Mouse (Mus musculus): Measurements from ENCODE around the gene Uroc1. TPM values are rescaled to one million over a fixed set of nuclear protein-coding genes. Genes with fewer than 3 reads are reported as not detected.

Gene Uroc1
- total and polyA plus RNA-seq, 3 experiments, result not detected

DNA sequence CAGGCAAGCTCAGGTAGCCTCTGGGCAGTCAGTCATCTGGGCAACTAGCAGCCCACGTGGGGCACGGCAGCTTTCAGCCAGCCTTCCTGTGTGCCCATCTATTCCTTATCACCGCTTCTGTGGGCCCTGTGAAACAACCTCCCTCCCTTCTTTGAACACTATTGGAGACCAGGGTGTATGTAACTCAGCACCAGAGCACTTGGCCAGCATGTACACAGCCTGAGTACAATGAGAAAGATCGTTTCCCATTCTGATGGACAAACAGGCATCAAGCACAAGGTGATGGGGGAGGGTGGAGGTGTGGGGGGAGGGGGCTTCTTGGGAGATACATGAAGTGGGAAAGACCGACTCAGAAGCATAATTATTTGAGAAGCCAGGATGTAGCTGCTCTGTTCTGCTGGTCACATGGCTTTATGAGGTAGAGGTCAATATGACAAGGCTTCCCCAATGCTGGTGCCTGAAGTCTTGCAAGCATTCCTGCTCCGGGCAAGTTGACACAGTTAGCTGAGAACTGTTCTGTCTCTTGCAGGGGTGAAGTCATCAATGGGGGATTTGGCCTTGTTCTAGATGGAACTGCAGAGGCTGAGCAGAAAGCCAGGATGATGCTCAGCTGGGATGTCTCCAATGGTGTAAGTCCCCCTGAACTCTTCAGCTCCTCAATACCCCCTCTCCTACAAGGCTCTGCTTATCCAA, 28.0 kb downstream of the Uroc1 start:
- no peak for DNase-seq (ENCODE audit: extremely low read depth)
- in situ Hi-C loops (cut with MboI; ENCODE audit: low pct_ligation_motif_present, low pct_unique_long_range_greater_than_20kb, low sequenced_read_pairs), result no loop called here
- Histone ChIP-seq H3K27ac (ENCODE audit: insufficient read depth, low read depth) (no peak overlapping the region), H3K27me3 (replicated peaks) (peaks cover 41% of the 10 kb centered on the region), H3K79me2 (replicated peaks; ENCODE audit: control insufficient read depth, extremely low read depth, insufficient read depth, poor library complexity, severe bottlenecking) (no peaks in the 10 kb centered on the region), H3K4me1 (ENCODE audit: control insufficient read depth in 1 of 2, insufficient read depth in 2 of 2) (peaks cover 0 to 4% of the 10 kb centered on the region in 2 experiments; a peak in 1 of 4 replicates), H3K9ac (ENCODE audit: insufficient read depth, low read depth) (no peak overlapping the region), H3K36me3 (replicated peaks in 1 of 2; ENCODE audit: control insufficient read depth in 1 of 2, insufficient read depth in 1 of 2, low read length in 1 of 2) (no peaks in the 10 kb centered on the region), H3K4me3 (replicated peaks in 1 of 3; ENCODE audit: low read depth in 2 of 3, low read length in 2 of 3, poor library complexity in 1 of 3) (no peak overlapping the region), H3K9me3 (replicated peaks; ENCODE audit: low read length) (no peaks in the 10 kb centered on the region), H3K4me2 (ENCODE audit: insufficient read depth, low read depth, poor library complexity, severe bottlenecking) (no peak overlapping the region)
- no peak for TF ChIP-seq KAT2A (IDR thresholded peaks at IDR 0.05; ENCODE audit: insufficient replicate concordance, low read length)
- TF ChIP-seq NRF1 (IDR thresholded peaks at IDR 0.05; ENCODE audit: low read depth, low read length), result no peak
- no peak for TF ChIP-seq NELFE (IDR thresholded peaks at IDR 0.05; ENCODE audit: low read depth, low read length)
- TF ChIP-seq HCFC1 (IDR thresholded peaks at IDR 0.05; ENCODE audit: low read depth, low read length), result no peak
- no peak for TF ChIP-seq GABPA (IDR thresholded peaks at IDR 0.05; ENCODE audit: insufficient replicate concordance, low read depth, low read length)
- TF ChIP-seq SMC3 (IDR thresholded peaks at IDR 0.05; ENCODE audit: low read depth, low read length), result no peak
- TF ChIP-seq ZMIZ1 (IDR thresholded peaks at IDR 0.05; ENCODE audit: low read depth, low read length), result no peak
- dilution Hi-C loops (cut with MboI; ENCODE audit: extremely low pct_ligation_motif_present, extremely low pct_unique_long_range_greater_than_20kb, low sequenced_read_pairs), result no loop called here

DNA sequence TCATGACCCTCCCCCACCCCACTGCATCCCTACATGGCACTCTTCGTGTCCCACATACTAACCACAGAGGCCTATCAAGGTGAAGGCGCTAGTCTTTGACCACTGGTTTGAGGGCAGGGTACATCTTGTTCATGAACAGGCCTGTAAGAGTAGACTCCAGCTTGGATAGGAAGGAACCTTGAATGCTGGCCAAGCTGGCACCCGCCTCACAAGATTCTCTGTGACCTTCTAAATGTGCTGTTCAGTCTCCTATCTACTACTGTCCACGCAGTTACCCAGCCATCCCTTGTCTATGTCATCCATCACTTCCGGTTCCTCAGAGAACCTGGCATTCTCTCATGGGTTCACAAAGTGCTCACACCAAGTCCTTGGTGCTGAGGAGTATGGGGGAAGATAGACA, 30.2 kb downstream of the Uroc1 start:
- TF ChIP-seq MEF2A (IDR thresholded peaks at IDR 0.05; ENCODE audit: borderline replicate concordance, low read depth, low read length), result no peak
- no peak for TF ChIP-seq BHLHE40 (IDR thresholded peaks at IDR 0.05; ENCODE audit: low read depth, low read length)
- no peak for TF ChIP-seq USF1 (IDR thresholded peaks at IDR 0.05; ENCODE audit: low read depth, low read length)
- TF ChIP-seq SIN3A (IDR thresholded peaks at IDR 0.05; ENCODE audit: low read length), result no peak
- no peak for TF ChIP-seq E2F4 (IDR thresholded peaks at IDR 0.05; ENCODE audit: insufficient replicate concordance, low read depth, low read length)
- no peak for TF ChIP-seq ZMIZ1 (IDR thresholded peaks at IDR 0.05; ENCODE audit: low read depth, low read length)
- TF ChIP-seq RCOR1 (conservative IDR thresholded peaks at IDR 0.05; ENCODE audit: low read depth, low read length), result no peak
- no peak for TF ChIP-seq ZC3H11A (IDR thresholded peaks at IDR 0.05; ENCODE audit: low read depth, low read length)
- TF ChIP-seq USF2 (conservative IDR thresholded peaks at IDR 0.05; ENCODE audit: low read depth, low read length), result no peak
- TF ChIP-seq CHD1 (IDR thresholded peaks at IDR 0.05; ENCODE audit: low read depth, low read length), result no peak
- no peak for TF ChIP-seq JUND (conservative IDR thresholded peaks at IDR 0.05; ENCODE audit: low read depth, low read length)
- TF ChIP-seq EP300 (IDR thresholded peaks at IDR 0.05; ENCODE audit: low read length), result no peak
- no peak for TF ChIP-seq ZNF384 (IDR thresholded peaks at IDR 0.05; ENCODE audit: low read depth, low read length)
- TF ChIP-seq MAZ (IDR thresholded peaks at IDR 0.05; ENCODE audit: low read depth, low read length), result no peak
- TF ChIP-seq SMC3 (IDR thresholded peaks at IDR 0.05; ENCODE audit: low read depth, low read length), result no peak
- no peak for TF ChIP-seq TBP (conservative IDR thresholded peaks at IDR 0.05; ENCODE audit: low read depth, low read length)
- no peak for TF ChIP-seq HCFC1 (IDR thresholded peaks at IDR 0.05; ENCODE audit: low read depth, low read length)
- no peak for TF ChIP-seq RAD21 (IDR thresholded peaks at IDR 0.05; ENCODE audit: low read depth, low read length)
- no peak for TF ChIP-seq ELF1 (IDR thresholded peaks at IDR 0.05; ENCODE audit: low read depth, low read length)
- no peak for TF ChIP-seq POLR2AphosphoS2 (IDR thresholded peaks at IDR 0.05; ENCODE audit: low read depth, low read length)
- Histone ChIP-seq H3K4me3 (replicated peaks in 1 of 3; ENCODE audit: low read depth in 2 of 3, low read length in 2 of 3, poor library complexity in 1 of 3) (no peak overlapping the region), H3K4me2 (ENCODE audit: insufficient read depth, low read depth, poor library complexity, severe bottlenecking) (no peak overlapping the region), H3K4me1 (ENCODE audit: control insufficient read depth in 1 of 2, insufficient read depth in 2 of 2) (peaks cover 0 to 4% of the 10 kb centered on the region in 2 experiments; a peak in 1 of 4 replicates), H3K27ac (ENCODE audit: insufficient read depth, low read depth) (no peak overlapping the region), H3K36me3 (replicated peaks in 1 of 2; ENCODE audit: control insufficient read depth in 1 of 2, insufficient read depth in 1 of 2, low read length in 1 of 2) (no peaks in the 10 kb centered on the region), H3K27me3 (replicated peaks) (peaks cover 22% of the 10 kb centered on the region), H3K79me2 (replicated peaks; ENCODE audit: control insufficient read depth, extremely low read depth, insufficient read depth, poor library complexity, severe bottlenecking) (no peaks in the 10 kb centered on the region), H3K9me3 (replicated peaks; ENCODE audit: low read length) (no peaks in the 10 kb centered on the region), H3K9ac (ENCODE audit: insufficient read depth, low read depth) (no peak overlapping the region)
- in situ Hi-C loops (cut with MboI; ENCODE audit: low pct_ligation_motif_present, low pct_unique_long_range_greater_than_20kb, low sequenced_read_pairs) (no loop called here), dilution Hi-C loops (cut with MboI; ENCODE audit: extremely low pct_ligation_motif_present, extremely low pct_unique_long_range_greater_than_20kb, low sequenced_read_pairs) (no loop called here)
- no peak for DNase-seq (ENCODE audit: extremely low read depth)
